Mouse (Mus musculus): ENCODE measurements around the gene Hk3. TPM values are rescaled to one million over a fixed set of nuclear protein-coding genes. Genes with fewer than 3 reads are reported as not detected.

The Hk3 gene
- polyA plus RNA-seq (2017; shearing (Covaris generic)): 1.1 TPM

DNA sequence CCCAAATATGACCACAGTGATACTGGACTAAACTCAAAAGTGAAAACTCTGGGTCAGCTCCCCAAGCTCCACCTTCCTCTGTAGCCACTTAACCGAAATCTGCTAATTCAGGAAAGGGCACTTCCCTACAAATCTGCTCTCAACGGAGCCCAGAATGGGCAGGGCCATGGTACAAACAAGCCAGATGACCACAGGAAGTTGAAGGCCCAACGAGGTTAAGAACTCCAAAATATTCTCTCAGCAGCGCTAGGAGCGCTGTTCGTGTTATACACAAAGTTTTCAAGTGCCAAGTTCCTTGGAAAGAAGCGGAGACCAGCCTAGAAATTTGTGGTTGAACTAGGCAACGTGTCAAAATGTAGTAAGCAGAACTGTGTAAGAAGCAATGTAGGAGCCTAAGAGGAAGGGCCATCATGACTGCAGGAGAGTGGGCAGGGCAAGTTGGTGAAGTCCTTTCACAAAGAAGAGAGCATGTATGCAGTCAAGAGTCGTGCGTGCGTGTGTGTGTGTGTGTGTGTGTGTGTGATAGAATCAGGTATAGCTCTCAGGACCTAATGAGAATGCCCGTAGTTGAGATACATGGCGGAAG lies at the start of gene Hk3:
TSS of gene Hk3 (minus strand) at position 192 of the 586 bp plus-strand sequence.

Other genes starting within 250 kb of the Hk3 start
- gene Eif4e1b, start 237.4 kb downstream of the Hk3 start, polyA plus RNA-seq (2017; shearing (Covaris generic)): not detected
- gene Tspan17, start 232.0 kb downstream of the Hk3 start, polyA plus RNA-seq (2017; shearing (Covaris generic)): 6.8 TPM
- not detected for gene Unc5a, start 72.0 kb downstream of the Hk3 start, polyA plus RNA-seq (2017; shearing (Covaris generic))
- gene Uimc1, start 78.9 kb upstream of the Hk3 start, polyA plus RNA-seq (2017; shearing (Covaris generic)): 69.7 TPM
- gene Zfp346, start 83.9 kb upstream of the Hk3 start, polyA plus RNA-seq (2017; shearing (Covaris generic)): 38.6 TPM
- not detected for gene Gm17617, start 112.2 kb upstream of the Hk3 start, polyA plus RNA-seq (2017; shearing (Covaris generic))
- gene Fgfr4, start 131.3 kb upstream of the Hk3 start, polyA plus RNA-seq (2017; shearing (Covaris generic)): not detected
- gene Nsd1, start 188.4 kb upstream of the Hk3 start, polyA plus RNA-seq (2017; shearing (Covaris generic)): 98.2 TPM